In the genomic region with DNA sequence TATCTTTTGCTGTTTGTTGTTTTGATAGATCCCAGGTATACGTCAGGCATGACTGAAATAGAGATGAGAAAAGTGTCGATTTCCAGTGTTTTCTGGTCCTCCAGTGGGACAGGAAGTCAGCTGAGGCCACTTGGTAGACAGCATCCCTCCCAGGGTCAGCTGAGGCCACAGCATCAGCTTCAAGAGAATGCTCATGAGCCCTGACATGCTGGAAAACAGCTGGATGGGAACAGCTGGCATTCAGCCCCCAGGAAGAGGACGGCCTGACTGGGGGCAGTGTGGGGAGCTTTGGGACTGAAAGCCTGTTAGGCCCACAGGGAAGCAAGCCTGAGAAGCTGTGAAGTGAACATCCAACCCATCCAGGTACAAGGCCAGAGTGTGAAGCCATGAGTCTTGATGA, we compare ENCODE assay signal across 20 mouse cellular contexts. TPM values are rescaled to one million over a fixed set of nuclear protein-coding genes. Genes with fewer than 3 reads are reported as not detected.
DNase-seq lines count a peak whose midpoint lies in the region; ATAC-seq and TF ChIP-seq lines count a peak whose summit lies in the region.
"Had no signal": no experiment of that assay in that cellular context is flagged by ENCODE, and none has a peak within 500 bp of the region (broad histone marks: within the 10 kb centered on the region; RNA-seq: fewer than 3 reads in every experiment).

No protein-coding gene starts in this region.

- intact Hi-C loops in heart, postnatal 36 days (cut with DNase I), result no loop called here

- H3K9ac ChIP-seq in lung, postnatal 0 days (replicated peaks; ENCODE audit: low read depth), result no peak overlapping the region
- H3K9ac ChIP-seq: forebrain, embryonic 15.5 days; hindbrain, embryonic 14.5 days; neural tube, embryonic 13.5 days had no signal

- DNase-seq in heart, adult 11 months, result peak; percentile 96
- no peak for DNase-seq in heart, postnatal 36 days
- DNase-seq in kidney, adult 9 months, result peak; percentile 18
- no peak for DNase-seq in kidney, adult 18-20 months
- DNase-seq in lung, postnatal 36 days, result peak; percentile 25
- no peak for DNase-seq in lung, postnatal 0 days (ENCODE audit: low spot score)
- DNase-seq: adrenal gland, adult 2 months; B cell, adult 2 months; cerebellum, adult 11-12 months; cerebellum, postnatal 10 days; midbrain, embryonic 14.5 days; thymus, postnatal 14 days had no signal

- TF ChIP-seq CTCF in lung, postnatal 0 days (IDR thresholded peaks at IDR 0.05), result no peak

- 64% methylated on average over 3 of the region's 3 CpGs for WGBS in lung, postnatal 0 days

- no peak for TF ChIP-seq EP300 in lung, postnatal 0 days (IDR thresholded peaks at IDR 0.05)

- no peaks in the 10 kb centered on the region for H3K4me1 ChIP-seq in lung, postnatal 0 days (ENCODE audit: insufficient read depth, low read depth, low read length)
- H3K4me1 ChIP-seq: forebrain, embryonic 15.5 days had no signal

- no peak overlapping the region for H3K27ac ChIP-seq in lung, postnatal 0 days (ENCODE audit: low read length)
- H3K27ac ChIP-seq: embryonic facial prominence, embryonic 10.5 days; forebrain, embryonic 15.5 days; hindbrain, embryonic 14.5 days; kidney, postnatal 0 days; neural tube, embryonic 13.5 days had no signal

- no peak overlapping the region for H3K4me2 ChIP-seq in lung, postnatal 0 days (replicated peaks; ENCODE audit: low read depth, low read length)
- H3K4me2 ChIP-seq: forebrain, embryonic 15.5 days; hindbrain, embryonic 14.5 days; neural tube, embryonic 13.5 days had no signal

- H3K27me3 ChIP-seq in lung, postnatal 0 days (replicated peaks; ENCODE audit: insufficient read depth, low read length), result no peaks in the 10 kb centered on the region
- H3K27me3 ChIP-seq: forebrain, embryonic 15.5 days; neural tube, embryonic 13.5 days had no signal

- no peaks in the 10 kb centered on the region for H3K36me3 ChIP-seq in lung, postnatal 0 days (ENCODE audit: insufficient read depth, low read length)
- H3K36me3 ChIP-seq: embryonic facial prominence, embryonic 10.5 days; forebrain, embryonic 15.5 days; neural tube, embryonic 13.5 days had no signal

- no peak overlapping the region for H3K4me3 ChIP-seq in lung, postnatal 0 days (ENCODE audit: low read depth, low read length)
- H3K4me3 ChIP-seq: embryonic facial prominence, embryonic 10.5 days; forebrain, embryonic 15.5 days; layer of hippocampus, adult 2 months; neural tube, embryonic 13.5 days had no signal

- no peak for ATAC-seq in lung, postnatal 0 days
- ATAC-seq in CD4-positive, CD25-positive, alpha-beta regulatory T cell, adult 4 months, result no peak
- ATAC-seq: forebrain, embryonic 15.5 days; inflammation-experienced regulatory T-cells, adult 6 months had no signal

- H3K9me3 ChIP-seq in lung, postnatal 0 days (ENCODE audit: low read length), result no peaks in the 10 kb centered on the region
- H3K9me3 ChIP-seq: embryonic facial prominence, embryonic 10.5 days; forebrain, embryonic 15.5 days; neural tube, embryonic 13.5 days had no signal

RNA-seq across cellular contexts. Expression of a gene that starts 38.6 kb away (rescaled TPM):
- total RNA-seq in heart, postnatal 36 days (2021), result 10 to 100 TPM; 12.5 to 13.2 TPM
- polyA plus RNA-seq in lung, postnatal 0 days (2015; fragmentation: Nextera tagmentation; extraction: Ambion mirVana), result 11.8 and 12.3 TPM in 2 replicates
- 10 to 100 TPM; 15.6 to 36.9 TPM for polyA plus RNA-seq in CD4-positive, CD25-positive, alpha-beta regulatory T cell, adult 4 months (2017; shearing (Covaris generic))

Comparison
In these comparisons a context has a peak if more than half of its experiments do, and no peak if none do; other contexts are left out.
1. DNase-seq: peak in heart, adult 11 months (single experiment), kidney, adult 9 months (single experiment) and lung, postnatal 36 days (single experiment); none in heart, postnatal 36 days (0 of 2), kidney, adult 18-20 months (single experiment) and lung, postnatal 0 days (single experiment).